Mouse (Mus musculus) hindbrain, embryonic 12.5 days (tissue): ENCODE data around the gene Adcy7. TPM values are rescaled to one million over a fixed set of nuclear protein-coding genes. Genes with fewer than 3 reads are reported as not detected.

Experiments
- ATAC-seq: fragments of 200-750 bp; cut with Nextera tagmentation; 2 replicates; pipeline ENCODE4 v1.8.0; 2017; ENCODE audit warnings: moderate TSS enrichment; ENCODE audit not compliant: low FRiP score
- H3K27ac ChIP-seq: fragments of 300-500 bp; sonication (generic); 2 replicates; pipeline ENCODE4 v1.5.1; 2016; ENCODE audit warnings: mild to moderate bottlenecking
- H3K27me3 ChIP-seq: fragments of 300-500 bp; sonication (generic); 2 replicates; pipeline ENCODE4 v1.6.1; 2016; ENCODE audit warnings: mild to moderate bottlenecking
- H3K36me3 ChIP-seq: fragments of 300-500 bp; sonication (generic); 2 replicates; pipeline ENCODE4 v1.6.1; 2016; ENCODE audit warnings: mild to moderate bottlenecking
- H3K4me1 ChIP-seq: fragments of 300-500 bp; sonication (generic); 2 replicates; pipeline ENCODE4 v1.6.1; 2016
- H3K4me2 ChIP-seq: fragments of 300-500 bp; sonication (generic); replicated peaks from 2 replicates; pipeline ENCODE4 v1.6.1; 2016; ENCODE audit warnings: mild to moderate bottlenecking
- H3K4me3 ChIP-seq: fragments of 300-500 bp; sonication (generic); 2 replicates; pipeline ENCODE4 v1.5.1; 2016; ENCODE audit warnings: mild to moderate bottlenecking
- H3K9ac ChIP-seq: fragments of 300-500 bp; sonication (generic); 2 replicates; pipeline ENCODE4 v1.6.1; 2016; ENCODE audit warnings: mild to moderate bottlenecking, moderate library complexity
- H3K9me3 ChIP-seq: fragments of 300-500 bp; sonication (generic); replicated peaks from 2 replicates; pipeline ENCODE4 v1.6.1; 2016; ENCODE audit warnings: mild to moderate bottlenecking
- WGBS: fragments of 180-500 bp; shearing (Covaris S2); methylation state at CpG from one replicate; pipeline ENCODE4 v1.1.7; 2016; 5-methylcytosine and 5-hydroxymethylcytosine counted together
- polyA plus RNA-seq: library from polyadenylated mRNA; unstranded; fragments of >200 nt; fragmentation: Nextera tagmentation; extraction: Ambion mirVana; gene quantifications from 2 replicates; pipeline ENCODE4 v1.2.1, GENCODE M21; 2016

Gene Adcy7
- polyA plus RNA-seq, 1 experiment from 2014 or later = 2.6 TPM

DNA sequence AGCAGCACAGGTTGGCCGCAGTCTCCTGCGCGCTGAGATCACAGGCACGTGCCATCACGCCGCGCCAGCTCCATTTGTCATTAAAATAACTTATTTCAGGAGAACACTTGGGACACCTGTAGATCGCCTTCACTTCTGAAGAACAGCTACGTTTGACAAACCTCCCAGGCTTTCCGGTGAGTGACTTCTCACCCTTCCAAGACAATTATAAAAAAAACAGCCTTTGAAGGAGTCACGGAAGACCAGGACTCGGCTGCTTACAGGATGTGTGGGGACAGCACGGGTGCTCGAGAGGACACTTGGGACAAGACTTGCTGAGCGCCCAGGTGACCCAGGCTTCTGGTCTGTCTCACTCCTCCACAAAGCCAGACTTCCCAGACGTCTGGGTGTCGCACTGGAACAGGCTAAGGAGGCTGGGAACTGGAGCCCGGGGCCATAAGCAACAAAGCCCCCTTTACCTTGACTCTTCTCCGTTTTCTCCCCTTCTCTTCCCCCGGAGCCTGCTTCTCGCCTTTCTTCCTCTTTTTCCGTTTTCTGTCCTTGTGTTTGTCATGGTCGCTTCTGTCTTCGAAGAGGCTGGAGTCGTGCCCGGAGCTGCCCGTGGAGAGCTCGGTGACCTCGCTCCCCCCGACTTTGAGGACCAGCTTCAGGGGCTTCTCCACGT is 89.0 kb downstream of the Adcy7 start:
- Histone ChIP-seq H3K9me3 (no peaks in the 10 kb centered on the region), H3K4me2 (peak overlapping the region; percentile 96), H3K9ac (peak overlapping the region; percentile 98), H3K4me1 (peaks cover 13% of the 10 kb centered on the region), H3K36me3 (peaks cover 32% of the 10 kb centered on the region), H3K27ac (peak overlapping the region; percentile 87), H3K27me3 (no peaks in the 10 kb centered on the region), H3K4me3 (peak overlapping the region; percentile 98)
- peak; percentile 52 for ATAC-seq
- WGBS = 3% methylated on average over 30 of the region's 31 CpGs

DNA sequence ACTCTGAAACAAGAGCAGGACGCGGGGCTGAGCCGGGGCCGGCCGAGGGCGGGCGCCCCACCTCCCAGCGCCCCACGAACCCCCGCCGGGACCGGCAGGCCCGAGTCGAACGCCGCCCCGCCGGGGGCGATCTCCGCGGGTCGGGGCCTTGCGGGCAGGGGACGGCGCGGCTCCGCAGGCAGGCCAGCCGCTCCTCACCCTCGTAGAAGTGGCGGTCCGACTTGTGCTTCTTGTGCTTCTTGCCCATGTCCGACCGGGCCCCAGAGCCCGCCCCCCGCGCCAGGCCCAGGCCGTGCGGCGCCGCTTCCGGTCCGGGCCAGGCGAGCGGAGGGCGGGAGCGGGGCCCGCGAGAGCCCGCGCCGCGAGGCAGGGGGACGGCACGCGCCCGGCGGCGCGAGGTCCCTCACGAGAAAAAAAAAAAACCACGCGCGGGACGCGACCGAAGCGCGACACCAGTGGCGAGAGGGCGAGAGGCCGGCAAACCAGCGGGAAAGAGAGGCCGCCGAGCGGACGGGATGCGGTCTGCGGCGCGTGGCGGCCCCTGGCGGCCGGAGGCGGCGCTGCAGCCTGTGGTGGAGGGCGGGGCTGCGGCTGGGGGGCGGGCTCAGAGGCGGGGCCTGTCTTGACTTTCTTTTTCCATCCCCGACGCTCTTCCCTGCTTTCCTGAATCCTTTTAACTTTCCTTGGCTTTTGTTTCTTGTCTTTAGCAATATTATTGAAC is 89.7 kb downstream of the Adcy7 start, which contains the start of gene Brd7:
Gene Brd7 (minus strand): TSS at position 487 of the 721 bp plus-strand sequence.
- H3K27me3 ChIP-seq = no peaks in the 10 kb centered on the region
- peak within 1 kb of the TSS; percentile 98 for H3K9ac ChIP-seq
- peaks cover 13% of the 10 kb centered on the region for H3K4me1 ChIP-seq
- H3K27ac ChIP-seq = peak within 1 kb of the TSS; percentile 87
- peak within 1 kb of the TSS; percentile 96 for H3K4me2 ChIP-seq
- peak; percentile 88 for ATAC-seq
- no peaks in the 10 kb centered on the region for H3K9me3 ChIP-seq
- peak within 1 kb of the TSS; percentile 98 for H3K4me3 ChIP-seq
- H3K36me3 ChIP-seq = peaks cover 25% of the 10 kb centered on the region
- under 1% methylated on average over 85 of the region's 91 CpGs for WGBS

DNA sequence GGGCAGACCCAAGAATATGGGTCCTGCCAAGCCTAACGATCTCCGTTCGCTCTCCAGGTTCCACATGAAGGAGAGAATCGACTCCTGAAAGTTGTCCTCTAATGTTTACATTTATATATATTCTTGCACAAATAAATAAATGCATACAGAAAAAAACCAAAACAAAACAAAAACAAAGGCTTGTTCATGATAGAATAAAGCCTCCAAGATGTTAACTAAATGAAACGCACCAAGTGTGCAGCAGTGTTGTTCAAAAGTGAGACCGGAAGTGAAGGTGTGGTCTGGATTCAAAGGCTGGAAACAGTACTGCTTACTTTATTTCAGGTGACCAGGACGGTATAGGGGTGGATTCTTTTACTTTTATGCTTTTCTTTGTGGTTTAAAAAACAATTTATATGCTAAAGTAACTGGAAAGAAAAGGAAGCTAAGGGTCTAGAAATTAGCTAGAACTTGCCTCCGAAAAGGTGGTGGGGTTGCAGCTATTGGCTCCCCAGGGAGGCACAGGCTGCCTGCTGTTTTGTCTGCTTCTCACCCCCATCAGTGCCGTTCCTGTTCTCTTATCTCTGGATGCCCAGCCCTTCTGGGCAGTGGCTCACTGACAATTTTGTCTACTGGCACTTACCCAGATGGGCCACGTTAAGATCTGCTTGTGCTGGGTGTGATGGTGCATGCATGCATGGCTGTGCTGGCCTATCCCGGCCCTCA is 90.4 kb downstream of the Adcy7 start:
- ATAC-seq = no peak
- Histone ChIP-seq H3K4me2 (peak overlapping the region; percentile 96), H3K27me3 (no peaks in the 10 kb centered on the region), H3K36me3 (peaks cover 17% of the 10 kb centered on the region), H3K9me3 (no peaks in the 10 kb centered on the region), H3K4me3 (peak overlapping the region; percentile 98), H3K4me1 (peaks cover 13% of the 10 kb centered on the region), H3K27ac (no peak overlapping the region), H3K9ac (0 out of 2 replicates have a peak overlapping the region, but pooled peaks have one; percentile 98)
- WGBS = 40% methylated on average over 11 of the region's 11 CpGs

DNA sequence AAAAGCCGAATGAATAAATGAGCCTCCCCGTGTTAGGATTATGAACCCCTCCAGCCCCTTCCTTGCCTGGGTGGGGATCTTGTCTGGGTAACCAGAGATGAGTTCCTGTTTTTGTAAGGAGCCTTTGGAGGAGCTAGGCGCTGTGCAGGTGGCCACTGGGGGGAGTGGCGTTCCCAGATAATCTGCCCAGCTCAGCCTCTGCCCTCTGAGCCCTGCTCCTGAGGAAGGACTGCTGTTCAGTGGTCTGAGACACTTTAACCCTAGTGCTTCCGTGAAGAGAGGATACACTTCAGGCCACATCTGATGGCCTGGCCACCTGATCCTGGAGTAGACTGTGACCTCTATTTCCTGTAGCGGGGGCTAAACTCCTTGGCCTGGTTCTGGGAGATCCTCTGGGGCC is 97.0 kb downstream of the Adcy7 start:
- 25% methylated on average over 6 of the region's 6 CpGs for WGBS
- Histone ChIP-seq H3K27me3 (no peaks in the 10 kb centered on the region), H3K4me2 (no peak overlapping the region), H3K36me3 (no peaks in the 10 kb centered on the region), H3K9ac (no peak overlapping the region), H3K4me1 (peaks cover 4% of the 10 kb centered on the region; the same call in 1 of the 2 replicates), H3K9me3 (no peaks in the 10 kb centered on the region), H3K4me3 (no peak overlapping the region), H3K27ac (no peak overlapping the region)
- ATAC-seq = peak; percentile 60; the same call in 1 of the 2 replicates

DNA sequence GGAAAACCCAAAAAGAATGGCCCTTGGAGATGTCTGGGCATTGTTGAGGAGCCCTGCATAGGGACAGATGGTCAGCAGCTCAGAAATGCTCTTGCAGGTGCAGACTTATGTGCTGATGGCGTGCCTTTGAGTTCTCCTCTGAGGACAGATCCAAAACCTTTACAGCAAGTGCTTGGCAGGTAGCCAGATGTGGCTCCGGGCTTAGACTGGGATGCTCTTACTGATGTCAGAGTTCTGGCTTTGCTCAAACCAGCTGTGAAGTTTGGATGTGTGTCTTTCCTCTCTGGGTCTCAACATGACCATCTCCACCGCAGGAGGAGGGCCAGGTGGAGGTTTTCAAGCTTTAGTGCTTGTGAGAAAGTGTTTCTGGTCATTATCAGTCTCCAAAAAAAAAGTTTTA is 97.6 kb downstream of the Adcy7 start:
- peaks cover 4% of the 10 kb centered on the region; the same call in 1 of the 2 replicates for H3K4me1 ChIP-seq
- H3K9ac ChIP-seq = no peak overlapping the region
- H3K27ac ChIP-seq = no peak overlapping the region
- no peaks in the 10 kb centered on the region for H3K36me3 ChIP-seq
- WGBS = 70% methylated on average over 3 of the region's 3 CpGs
- no peaks in the 10 kb centered on the region for H3K27me3 ChIP-seq
- no peaks in the 10 kb centered on the region for H3K9me3 ChIP-seq
- H3K4me3 ChIP-seq = no peak overlapping the region
- no peak for ATAC-seq
- H3K4me2 ChIP-seq = no peak overlapping the region

DNA sequence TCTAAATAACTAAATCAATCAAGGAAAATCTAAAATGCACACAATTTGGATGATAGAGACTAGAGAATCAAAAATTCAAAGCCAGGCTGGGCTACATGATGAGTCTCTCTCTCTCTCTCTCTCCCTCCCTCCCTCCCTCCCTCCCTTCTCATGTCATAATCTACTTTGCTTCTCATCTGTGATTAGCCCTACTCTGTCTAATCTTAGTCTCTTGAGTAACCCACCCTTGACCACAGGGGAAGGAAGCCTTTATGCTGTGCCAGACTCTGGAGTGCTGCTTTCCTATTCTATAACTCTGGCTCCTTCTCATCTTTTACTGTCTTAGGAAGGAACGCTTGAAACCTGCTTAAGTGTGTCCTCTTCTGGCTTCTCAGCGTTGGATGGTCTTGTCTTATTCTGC is 99.3 kb downstream of the Adcy7 start:
- WGBS = 89% methylated on average over 2 of the region's 2 CpGs
- H3K4me1 ChIP-seq = peaks cover 11% of the 10 kb centered on the region

DNA sequence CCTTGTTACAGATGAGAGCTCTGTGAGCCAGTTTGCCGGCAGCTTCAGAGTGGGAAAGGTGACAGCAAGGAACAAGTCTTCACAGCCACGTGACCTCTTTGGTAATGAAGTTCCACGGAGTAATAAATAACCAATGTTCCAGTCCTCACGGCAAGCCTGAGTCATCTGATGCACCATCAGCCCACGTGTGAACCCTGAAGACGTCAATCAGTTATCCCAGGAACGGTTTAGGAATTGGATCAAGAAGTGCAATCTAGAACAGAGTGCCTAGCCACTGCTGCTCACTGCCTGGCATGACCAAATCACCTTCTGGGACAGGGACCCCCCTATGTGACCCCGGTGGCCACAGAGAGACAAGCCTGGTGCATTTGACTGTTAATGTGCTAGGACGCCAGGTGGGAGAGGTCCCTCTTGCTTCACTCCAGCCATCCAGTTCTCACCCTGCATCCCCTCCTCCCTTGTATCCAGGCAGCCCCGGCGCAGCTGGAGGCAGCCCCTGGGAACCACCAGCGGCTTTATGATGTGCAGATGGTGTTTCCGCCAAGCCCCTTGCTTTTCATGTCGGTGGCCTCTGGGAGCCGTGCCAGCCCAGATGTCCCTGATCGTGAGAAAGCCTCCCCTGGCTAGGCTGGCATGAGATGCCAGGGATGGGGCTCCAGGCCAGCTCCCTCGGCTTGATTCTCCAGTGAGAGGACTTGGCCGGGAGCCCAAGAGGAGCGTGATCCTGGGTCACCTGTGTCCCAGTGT is 104.8 kb downstream of the Adcy7 start:
- WGBS = 48% methylated on average over 19 of the region's 19 CpGs
- ATAC-seq = peak; percentile 70
- Histone ChIP-seq H3K27me3 (peaks cover 3% of the 10 kb centered on the region; the same call in 1 of the 2 replicates), H3K9ac (no peak overlapping the region), H3K27ac (no peak overlapping the region), H3K4me3 (no peak overlapping the region), H3K9me3 (no peaks in the 10 kb centered on the region), H3K4me1 (peaks cover 17% of the 10 kb centered on the region), H3K36me3 (no peaks in the 10 kb centered on the region), H3K4me2 (no peak overlapping the region)

More for the DNA sequence above, 99.3 kb downstream of the Adcy7 start:
- Histone ChIP-seq H3K36me3 (no peaks in the 10 kb centered on the region), H3K27ac (no peak overlapping the region), H3K27me3 (no peaks in the 10 kb centered on the region), H3K4me3 (no peak overlapping the region), H3K9me3 (no peaks in the 10 kb centered on the region), H3K9ac (no peak overlapping the region), H3K4me2 (no peak overlapping the region)
- no peak for ATAC-seq

Other genes starting within 250 kb of the Adcy7 start
- gene Cnep1r1, start 153.6 kb upstream of the Adcy7 start, polyA plus RNA-seq = 49.7 and 50.9 TPM in 2 replicates
- 45.7 and 48.5 TPM in 2 replicates for gene Heatr3, start 134.5 kb upstream of the Adcy7 start, polyA plus RNA-seq
- 12.7 and 14.6 TPM in 2 replicates for gene Tent4b, start 73.2 kb upstream of the Adcy7 start, polyA plus RNA-seq
- 92.0 and 99.1 TPM in 2 replicates for gene Brd7, start 89.8 kb downstream of the Adcy7 start, polyA plus RNA-seq
- 106 and 111 TPM in 2 replicates for gene Nkd1, start 249.0 kb downstream of the Adcy7 start, polyA plus RNA-seq